Mouse (Mus musculus): ENCODE results near the gene Mtnr1a. TPM values are rescaled to one million over a fixed set of nuclear protein-coding genes. Genes with fewer than 3 reads are reported as not detected.

The Mtnr1a gene
- polyA plus RNA-seq, 1 experiment from 2014 or later, result not detected

DNA sequence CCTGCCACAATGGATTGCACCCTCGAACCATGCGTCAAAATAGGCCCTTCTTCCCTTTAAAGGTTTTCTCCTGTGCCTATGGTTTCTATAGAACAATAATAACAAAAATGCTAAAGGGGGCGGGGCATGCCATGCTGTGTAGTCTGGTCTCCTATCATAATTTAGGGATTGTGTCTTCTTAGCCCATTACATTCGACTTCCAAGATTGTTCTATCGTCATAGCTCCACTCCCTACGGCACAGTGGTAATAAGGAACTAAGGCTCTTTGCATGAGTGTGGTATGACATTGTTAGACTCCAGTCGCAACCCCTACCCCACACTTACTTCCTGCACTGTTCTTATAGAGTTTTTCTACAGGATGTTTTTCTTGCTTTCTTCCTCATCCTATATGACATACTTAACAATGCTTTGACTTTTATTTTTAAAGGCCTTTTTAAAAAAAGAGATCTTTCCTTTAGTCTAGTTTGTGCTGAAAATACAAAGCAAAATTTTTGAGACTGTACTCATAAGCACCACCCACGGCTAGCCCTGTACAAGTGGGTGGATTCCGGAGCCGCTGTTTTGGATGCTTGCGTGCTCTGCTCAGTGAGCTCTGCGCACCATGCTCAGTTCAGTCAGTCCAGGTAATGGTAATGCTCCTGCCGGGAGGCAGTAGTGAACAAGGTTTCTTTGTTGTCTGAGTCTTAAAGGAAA lies 40.6 kb downstream of the Mtnr1a start:
- ChIA-PET POLR2A (no interaction called here), CTCF (no interaction called here)
- in situ Hi-C loops (cut with MboI; ENCODE audit: low pct_unique_long_range_greater_than_20kb), result no loop called here
- no peak for DNase-seq (ENCODE audit: low read depth, low spot score)
- TF ChIP-seq CTCF (IDR thresholded peaks at IDR 0.05), result no peak
- ATAC-seq, result no peak
- H3K27me3 ChIP-seq, result peaks cover 35% of the 10 kb centered on the region

- peaks cover 35% of the 10 kb centered on the region for H3K27me3 ChIP-seq
- in situ Hi-C loops (cut with MboI; ENCODE audit: low pct_unique_long_range_greater_than_20kb), result no loop called here
- ATAC-seq (no peak), DNase-seq (ENCODE audit: low read depth, low spot score) (no peak)
- TF ChIP-seq CTCF (IDR thresholded peaks at IDR 0.05), result no peak
- CTCF ChIA-PET, result no interaction called here
- POLR2A ChIA-PET, result no interaction called here
These were observed 41.3 kb downstream of the Mtnr1a start for GRCm38 (mm10) chr8:45110064-45110812.

DNA sequence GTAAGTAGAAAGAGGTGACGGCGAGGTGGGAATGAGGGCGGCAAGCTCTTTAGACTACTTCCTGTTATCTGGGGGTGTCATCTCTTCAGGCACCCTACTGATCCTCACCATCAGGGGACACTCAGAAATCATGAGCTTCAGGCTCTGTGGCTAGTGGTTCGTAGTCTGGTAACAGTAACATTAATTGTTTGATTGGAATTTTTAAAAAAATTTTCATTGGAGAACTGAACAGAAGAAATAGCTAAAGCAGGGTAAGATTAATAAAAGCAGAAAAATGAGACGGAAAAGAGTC lies 41.8 kb downstream of the Mtnr1a start:
- no peak for TF ChIP-seq CTCF (IDR thresholded peaks at IDR 0.05)
- in situ Hi-C loops (cut with MboI; ENCODE audit: low pct_unique_long_range_greater_than_20kb), result no loop called here
- ATAC-seq (no peak), DNase-seq (ENCODE audit: low read depth, low spot score) (no peak)
- CTCF ChIA-PET, result no interaction called here
- H3K27me3 ChIP-seq, result peaks cover 36% of the 10 kb centered on the region
- POLR2A ChIA-PET, result no interaction called here

- in situ Hi-C loops (cut with MboI; ENCODE audit: low pct_unique_long_range_greater_than_20kb), result no loop called here
- ChIA-PET POLR2A (no interaction called here), CTCF (no interaction called here)
- DNase-seq (ENCODE audit: low read depth, low spot score), result no peak
- H3K27me3 ChIP-seq, result peaks cover 31% of the 10 kb centered on the region
- ATAC-seq, result no peak
- TF ChIP-seq CTCF (IDR thresholded peaks at IDR 0.05), result no peak
These were observed 42.9 kb downstream of the Mtnr1a start for GRCm38 (mm10) chr8:45111820-45112219.

GRCm38 (mm10) chr8:45117588-45117987 lies 48.7 kb downstream of the Mtnr1a start:
- in situ Hi-C loops (cut with MboI; ENCODE audit: low pct_unique_long_range_greater_than_20kb), result no loop called here
- no peak for TF ChIP-seq CTCF (IDR thresholded peaks at IDR 0.05)
- ATAC-seq, result no peak

DNA sequence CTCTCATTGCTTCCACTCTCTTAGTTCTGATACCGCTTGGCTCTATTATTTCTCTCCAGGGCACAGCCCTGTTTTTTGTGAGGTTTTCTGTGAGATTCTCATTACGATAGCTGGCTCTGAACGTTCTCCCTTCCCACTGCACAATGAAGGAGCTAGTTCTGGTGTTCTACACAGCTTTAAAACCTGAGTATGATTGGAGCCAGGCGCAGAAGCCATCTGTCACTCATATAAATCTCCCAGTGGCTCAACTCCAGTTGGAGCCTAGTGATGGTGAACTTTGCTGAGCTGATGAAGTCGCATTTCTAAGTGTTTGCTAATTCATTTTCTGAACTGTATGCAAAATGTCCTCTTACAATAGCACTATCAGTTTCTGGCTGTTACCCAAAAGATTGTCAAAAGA lies 56.7 kb downstream of the Mtnr1a start:
- DNase-seq (ENCODE audit: low read depth, low spot score) (no peak), ATAC-seq (no peak)
- POLR2A ChIA-PET, result no interaction called here
- H3K27me3 ChIP-seq, result peaks cover 18% of the 10 kb centered on the region
- CTCF ChIA-PET, result no interaction called here
- no peak for TF ChIP-seq CTCF (IDR thresholded peaks at IDR 0.05)
- in situ Hi-C loops (cut with MboI; ENCODE audit: low pct_unique_long_range_greater_than_20kb), result no loop called here

More at GRCm38 (mm10) chr8:45117588-45117987, 48.7 kb downstream of the Mtnr1a start:
- DNase-seq (ENCODE audit: low read depth, low spot score), result no peak
- peaks cover 32% of the 10 kb centered on the region for H3K27me3 ChIP-seq
- CTCF ChIA-PET, result no interaction called here
- POLR2A ChIA-PET, result no interaction called here

Other genes with a start within 250 kb of the Mtnr1a start
- gene Fat1, start 133.7 kb upstream of the Mtnr1a start, polyA plus RNA-seq (2021), result 125 TPM
- not detected for gene F11, start 192.9 kb downstream of the Mtnr1a start, polyA plus RNA-seq (2021)
- gene Klkb1, start 225.7 kb downstream of the Mtnr1a start, polyA plus RNA-seq (2021), result not detected
- gene Gm45753, start 239.3 kb downstream of the Mtnr1a start, polyA plus RNA-seq (2021), result 0.03 TPM